Mouse (Mus musculus) spleen, postnatal 4 days (tissue): ENCODE measurements around the gene Nelfe.
A peak's percentile ranks its signal among the peaks of the same experiment; 100 is the strongest.
"Not testable (repeated sequence)": the region's sequence is repeated elsewhere in the genome, so short reads cannot be mapped to it uniquely, and the experiment has no call there.

Experiments
- DNase-seq, 2 experiments: peaks; one replicate each; pipeline ENCODE4 v3.0.0; 2022; ENCODE audit warnings: low spot score in 2 of 2

The Nelfe gene

GRCm38 (mm10) chr17:34849722-34850516 lies at the start of gene Nelfe, which contains the start of gene Skiv2l:
TSS of gene Nelfe (plus strand) at chr17:34850391.
TSS of gene Skiv2l (minus strand) at chr17:34850210.
- DNase-seq: peak; percentile 98

GRCm38 (mm10) chr17:34800781-34801305 lies 49.3 kb upstream of the Nelfe start:
- DNase-seq: peak in 1 of 2 experiments; percentile 59

- DNase-seq: not testable (repeated sequence)
These were observed 47.4 kb upstream of the Nelfe start for GRCm38 (mm10) chr17:34802756-34803155.

GRCm38 (mm10) chr17:34803367-34803766 lies 46.8 kb upstream of the Nelfe start:
- not testable (repeated sequence) for DNase-seq

GRCm38 (mm10) chr17:34804301-34804700 lies 45.9 kb upstream of the Nelfe start, which contains the start of gene Cyp21a1:
TSS of gene Cyp21a1 (minus strand) at chr17:34804561.
- not testable (repeated sequence) for DNase-seq

GRCm38 (mm10) chr17:34804871-34805562 lies 45.2 kb upstream of the Nelfe start:
- DNase-seq: peak in 1 of 2 experiments; percentile 60

GRCm38 (mm10) chr17:34807176-34807575 lies 43.0 kb upstream of the Nelfe start:
- no peak for DNase-seq

GRCm38 (mm10) chr17:34808599-34809205 lies 41.5 kb upstream of the Nelfe start:
- no peak for DNase-seq

GRCm38 (mm10) chr17:34810411-34810810 lies 39.8 kb upstream of the Nelfe start:
- DNase-seq: not testable (repeated sequence)

- DNase-seq: not testable (repeated sequence)
These were observed 39.4 kb upstream of the Nelfe start for GRCm38 (mm10) chr17:34810811-34811210.

- no peak for DNase-seq
These were observed 38.9 kb upstream of the Nelfe start for GRCm38 (mm10) chr17:34811275-34811674.

- DNase-seq: peak; percentile 28 to 82
These were observed 36.4 kb upstream of the Nelfe start for GRCm38 (mm10) chr17:34813747-34814146.

- no peak for DNase-seq
These were observed 35.3 kb upstream of the Nelfe start for GRCm38 (mm10) chr17:34814818-34815370.

GRCm38 (mm10) chr17:34830776-34831175 lies 19.4 kb upstream of the Nelfe start:
- not testable (repeated sequence) for DNase-seq

GRCm38 (mm10) chr17:34836155-34836855 lies 13.9 kb upstream of the Nelfe start:
- no peak for DNase-seq

- DNase-seq: peak; percentile 94 to 97
These were observed 13.4 kb upstream of the Nelfe start, which contains the start of the genes Stk19 and Dxo for GRCm38 (mm10) chr17:34836856-34837221. TSS of gene Stk19 (minus strand) at chr17:34836945. TSS of gene Dxo (plus strand) at chr17:34837019.

- DNase-seq: no peak
These were observed 12.5 kb upstream of the Nelfe start for GRCm38 (mm10) chr17:34837464-34838324.

GRCm38 (mm10) chr17:34838785-34839184 lies 11.4 kb upstream of the Nelfe start:
- DNase-seq: no peak

- DNase-seq: no peak
These were observed 9.4 kb upstream of the Nelfe start for GRCm38 (mm10) chr17:34840736-34841307.

GRCm38 (mm10) chr17:34844884-34845283 lies 5.3 kb upstream of the Nelfe start:
- DNase-seq: no peak
